Mouse (Mus musculus) bone marrow macrophage, adult 2 months (primary cell): ENCODE measurements around the gene Phactr1.

Experiments used
- CTCF ChIP-seq: IDR thresholded peaks from 2 replicates; pipeline ENCODE4 v1.5.1; 2012; ENCODE audit warnings: low read depth, mild to moderate bottlenecking, low read length, moderate library complexity
- POLR2A ChIP-seq: IDR thresholded peaks from 2 replicates; pipeline ENCODE4 v1.6.1; 2012; ENCODE audit warnings: mild to moderate bottlenecking, low read depth, low read length, borderline replicate concordance

DNA sequence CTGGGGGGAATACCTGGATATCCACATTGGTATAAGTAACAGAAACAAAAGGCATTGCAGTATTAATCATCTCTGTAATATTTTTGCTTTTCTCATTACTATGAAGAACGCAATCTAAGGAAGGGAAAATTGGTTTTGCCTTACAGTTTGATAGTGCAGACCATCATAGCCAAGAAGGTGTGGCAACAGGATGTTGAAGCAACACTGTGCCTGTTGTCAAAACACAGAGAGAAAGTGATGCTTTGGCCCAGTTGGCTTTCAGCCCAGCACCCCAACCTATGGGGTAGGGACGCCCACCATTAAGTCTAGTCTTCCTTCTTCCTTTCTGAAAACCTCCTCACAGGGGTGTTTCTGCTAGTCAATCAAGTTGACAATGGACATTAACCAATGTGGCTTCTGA is 294.1 kb downstream of the Phactr1 start:
- TF ChIP-seq POLR2A: no peak
- no peak for TF ChIP-seq CTCF
